Mouse (Mus musculus) ZHBTc4 (cell line): Measurements from ENCODE around the gene Gpa33.

ENCODE experiments used
- DNase-seq: peaks from one replicate; pipeline ENCODE4 v3.0.0-alpha.2; 2011; ENCODE audit warnings: low read depth, low spot score

Gpa33 gene

GRCm38 (mm10) chr1:166135091-166135740 is 5.2 kb downstream of the Gpa33 start:
- peak; percentile 78 for DNase-seq

GRCm38 (mm10) chr1:166137244-166137938 is 7.4 kb downstream of the Gpa33 start:
- DNase-seq: no peak

GRCm38 (mm10) chr1:166138136-166138535 is 8.1 kb downstream of the Gpa33 start:
- DNase-seq: no peak

GRCm38 (mm10) chr1:166139113-166139512 is 9.1 kb downstream of the Gpa33 start:
- DNase-seq: no peak

GRCm38 (mm10) chr1:166139620-166140184 is 9.7 kb downstream of the Gpa33 start:
- no peak for DNase-seq

- DNase-seq: peak; percentile 68
Observed at GRCm38 (mm10) chr1:166141868-166142267, 11.8 kb downstream of the Gpa33 start.

GRCm38 (mm10) chr1:166142369-166142768 is 12.3 kb downstream of the Gpa33 start:
- DNase-seq: peak; percentile 87

- no peak for DNase-seq
Observed at GRCm38 (mm10) chr1:166146626-166147025, 16.6 kb downstream of the Gpa33 start.

GRCm38 (mm10) chr1:166147657-166148056 is 17.6 kb downstream of the Gpa33 start:
- no peak for DNase-seq

GRCm38 (mm10) chr1:166149441-166149840 is 19.4 kb downstream of the Gpa33 start:
- DNase-seq: no peak

GRCm38 (mm10) chr1:166150035-166150434 is 20.0 kb downstream of the Gpa33 start:
- no peak for DNase-seq

GRCm38 (mm10) chr1:166151341-166151740 is 21.3 kb downstream of the Gpa33 start:
- DNase-seq: no peak

GRCm38 (mm10) chr1:166152034-166152433 is 22.0 kb downstream of the Gpa33 start:
- DNase-seq: peak; percentile 66

GRCm38 (mm10) chr1:166153351-166154120 is 23.5 kb downstream of the Gpa33 start:
- peak; percentile 93 for DNase-seq

- peak; percentile 94 for DNase-seq
Observed at GRCm38 (mm10) chr1:166154162-166155112, 24.4 kb downstream of the Gpa33 start.

- no peak for DNase-seq
Observed at GRCm38 (mm10) chr1:166155113-166155494, 25.1 kb downstream of the Gpa33 start.

GRCm38 (mm10) chr1:166157712-166158111 is 27.7 kb downstream of the Gpa33 start:
- DNase-seq: no peak

- no peak for DNase-seq
Observed at GRCm38 (mm10) chr1:166158664-166159063, 28.6 kb downstream of the Gpa33 start.

- DNase-seq: no peak
Observed at GRCm38 (mm10) chr1:166160111-166160510, 30.1 kb downstream of the Gpa33 start.

- peak; percentile 84 for DNase-seq
Observed at GRCm38 (mm10) chr1:166160569-166161445, 30.8 kb downstream of the Gpa33 start.
